Mouse (Mus musculus) CD4-positive helper T cell, adult 2 months (primary cell): ENCODE data around the gene Mkrn1.

ENCODE experiments used
- DNase-seq: peaks from one replicate; pipeline ENCODE4 v3.0.0-alpha.2; 2012; ENCODE audit warnings: low read depth, missing footprints, low spot score

Gene Mkrn1

GRCm38 (mm10) chr6:39380276-39380675, 40.0 kb downstream of the Mkrn1 start:
- peak; percentile 42 for DNase-seq

- DNase-seq: peak; percentile 92
These were observed 40.5 kb downstream of the Mkrn1 start for GRCm38 (mm10) chr6:39379749-39380148.

GRCm38 (mm10) chr6:39379224-39379623, 41.0 kb downstream of the Mkrn1 start:
- DNase-seq: peak; percentile 94

GRCm38 (mm10) chr6:39378161-39378835, 42.0 kb downstream of the Mkrn1 start:
- DNase-seq: peak; percentile 49

GRCm38 (mm10) chr6:39377311-39377827, 42.9 kb downstream of the Mkrn1 start, which contains the start of gene Slc37a3:
Gene Slc37a3, minus strand, starts transcription at chr6:39377675.
- DNase-seq: peak; percentile 90

- no peak for DNase-seq
These were observed 43.5 kb downstream of the Mkrn1 start for GRCm38 (mm10) chr6:39376775-39377174.

GRCm38 (mm10) chr6:39373301-39373955, 46.8 kb downstream of the Mkrn1 start:
- DNase-seq: no peak

GRCm38 (mm10) chr6:39372727-39373126, 47.5 kb downstream of the Mkrn1 start:
- DNase-seq: peak; percentile 41

GRCm38 (mm10) chr6:39372042-39372441, 48.2 kb downstream of the Mkrn1 start:
- no peak for DNase-seq

- DNase-seq: no peak
These were observed 50.6 kb downstream of the Mkrn1 start for GRCm38 (mm10) chr6:39369631-39370030.

GRCm38 (mm10) chr6:39362684-39363083, 57.6 kb downstream of the Mkrn1 start:
- DNase-seq: no peak

- peak; percentile 46 for DNase-seq
These were observed 61.1 kb downstream of the Mkrn1 start for GRCm38 (mm10) chr6:39359207-39359606.

- DNase-seq: no peak
These were observed 71.3 kb downstream of the Mkrn1 start for GRCm38 (mm10) chr6:39348946-39349345.

- peak; percentile 72 for DNase-seq
These were observed 72.1 kb downstream of the Mkrn1 start for GRCm38 (mm10) chr6:39347880-39348814.
